Mouse (Mus musculus) liver, adult 2 months (tissue): ENCODE results near the gene Slc4a8. TPM values are rescaled to one million over a fixed set of nuclear protein-coding genes. Genes with fewer than 3 reads are reported as not detected.

ENCODE experiments used
- DNase-seq: peaks from one replicate; pipeline ENCODE4 v3.0.0-alpha.2; 2011; ENCODE audit warnings: low read depth, low spot score; ENCODE audit errors: extremely low read depth
- H3K27ac ChIP-seq: fragments of 200-500 bp; replicated peaks from 2 replicates; pipeline ENCODE4 v1.5.1; 2012; ENCODE audit warnings: low read depth, mild to moderate bottlenecking, control low read depth, inconsistent platforms, low read length; ENCODE audit not compliant: insufficient read depth
- H3K27me3 ChIP-seq: fragments of 200-500 bp; 2 replicates; pipeline ENCODE4 v1.6.1; 2012; ENCODE audit warnings: mild to moderate bottlenecking, moderate library complexity, low read length, inconsistent platforms; ENCODE audit not compliant: control insufficient read depth, insufficient read depth
- H3K36me3 ChIP-seq: fragments of 200-500 bp; 2 replicates; pipeline ENCODE4 v1.6.1; 2012; ENCODE audit warnings: low read length, inconsistent platforms; ENCODE audit not compliant: control insufficient read depth, insufficient read depth
- H3K4me1 ChIP-seq: fragments of 200-500 bp; 2 replicates; pipeline ENCODE4 v1.6.1; 2011; ENCODE audit warnings: low read length; ENCODE audit not compliant: control insufficient read depth, insufficient read depth
- H3K4me3 ChIP-seq: fragments of 200-500 bp; 2 replicates; pipeline ENCODE4 v1.5.1; 2011; ENCODE audit warnings: low read depth, mild to moderate bottlenecking, control low read depth, low read length, moderate library complexity; ENCODE audit not compliant: insufficient read depth
- H3K79me2 ChIP-seq: fragments of 200-500 bp; 2 replicates; pipeline ENCODE4 v1.6.1; 2012; ENCODE audit warnings: inconsistent platforms, mild to moderate bottlenecking, low read length, moderate library complexity; ENCODE audit not compliant: control insufficient read depth, insufficient read depth
- H3K9ac ChIP-seq: fragments of 200-500 bp; 2 replicates; pipeline ENCODE4 v1.6.1; 2012; ENCODE audit warnings: low read depth, mild to moderate bottlenecking, control low read depth, inconsistent platforms, low read length
- CTCF ChIP-seq: fragments of 200-500 bp; IDR thresholded peaks from 2 replicates; pipeline ENCODE4 v1.5.1; 2011; ENCODE audit warnings: low read depth, low read length, control low read depth
- POLR2A ChIP-seq: fragments of 200-500 bp; IDR thresholded peaks from 2 replicates; pipeline ENCODE4 v1.6.1; 2011; ENCODE audit warnings: low read length, control low read depth; ENCODE audit not compliant: insufficient read depth; ENCODE audit errors: extremely low read depth
- whole genome bisulfite sequencing: fragments of 180-500 bp; shearing (Covaris S2); methylation state at CpG from one replicate; pipeline ENCODE4 v1.1.7; 2018; 5-methylcytosine and 5-hydroxymethylcytosine counted together
- polyA plus RNA-seq: library from polyadenylated mRNA; depleted of rRNA; stranded (reverse); fragments of >200 nt; gene quantifications from 2 replicates; pipeline ENCODE4 v1.2.3, GENCODE M21; 2012
- total RNA-seq: library from RNA; depleted of rRNA; stranded (reverse); fragments of >200 nt; gene quantifications from 2 replicates; pipeline ENCODE4 v1.2.3, GENCODE M21; 2014

The Slc4a8 gene
- total and polyA plus RNA-seq, 2 experiments = 0.16 to 0.18 TPM

GRCm38 (mm10) chr15:100844336-100844735 lies 82.8 kb downstream of the Slc4a8 start:
- no peak overlapping the region for H3K27ac ChIP-seq

GRCm38 (mm10) chr15:100845049-100845879 lies 83.7 kb downstream of the Slc4a8 start:
- Histone ChIP-seq H3K9ac (no peak overlapping the region), H3K36me3 (no peaks in the 10 kb centered on the region), H3K27ac (no peak overlapping the region; the same call in 1 of the 2 replicates), H3K27me3 (peaks cover 6% of the 10 kb centered on the region), H3K4me1 (no peaks in the 10 kb centered on the region), H3K4me3 (no peak overlapping the region), H3K79me2 (no peaks in the 10 kb centered on the region)
- WGBS = 55% methylated on average over 26 of the region's 26 CpGs
- peak; percentile 7 for DNase-seq
- TF ChIP-seq CTCF = no peak
- TF ChIP-seq POLR2A = no peak

More at GRCm38 (mm10) chr15:100844336-100844735, 82.8 kb downstream of the Slc4a8 start:
- Histone ChIP-seq H3K4me1 (no peaks in the 10 kb centered on the region), H3K27me3 (peaks cover 3% of the 10 kb centered on the region; the same call in 1 of the 2 replicates), H3K36me3 (no peaks in the 10 kb centered on the region), H3K4me3 (no peak overlapping the region), H3K79me2 (no peaks in the 10 kb centered on the region), H3K9ac (no peak overlapping the region)
- 84% methylated on average over 7 of the region's 7 CpGs for WGBS
- no peak for DNase-seq
- TF ChIP-seq CTCF (no peak), POLR2A (no peak)

- H3K36me3 ChIP-seq = no peaks in the 10 kb centered on the region
- H3K79me2 ChIP-seq = no peaks in the 10 kb centered on the region
- H3K4me3 ChIP-seq = no peak overlapping the region
- no peak overlapping the region for H3K27ac ChIP-seq
- no peak overlapping the region for H3K9ac ChIP-seq
- 89% methylated on average over 6 of the region's 6 CpGs for WGBS
- TF ChIP-seq CTCF (no peak; the same call in 1 of the 2 replicates), POLR2A (no peak)
- no peaks in the 10 kb centered on the region for H3K4me1 ChIP-seq
- DNase-seq = no peak
- peaks cover 6% of the 10 kb centered on the region for H3K27me3 ChIP-seq
Measured at GRCm38 (mm10) chr15:100847193-100847592, 85.6 kb downstream of the Slc4a8 start.

- WGBS = 42% methylated on average over 3 of the region's 3 CpGs
- H3K79me2 ChIP-seq = no peaks in the 10 kb centered on the region
- H3K4me3 ChIP-seq = no peak overlapping the region
- no peaks in the 10 kb centered on the region for H3K4me1 ChIP-seq
- no peaks in the 10 kb centered on the region for H3K36me3 ChIP-seq
- peaks cover 3% of the 10 kb centered on the region; the same call in 1 of the 2 replicates for H3K27me3 ChIP-seq
- H3K9ac ChIP-seq = no peak overlapping the region
- DNase-seq = no peak
- no peak for TF ChIP-seq CTCF
- TF ChIP-seq POLR2A = no peak
- no peak overlapping the region for H3K27ac ChIP-seq
Measured at GRCm38 (mm10) chr15:100857586-100857985, 96.0 kb downstream of the Slc4a8 start.

- Histone ChIP-seq H3K36me3 (no peaks in the 10 kb centered on the region), H3K79me2 (no peaks in the 10 kb centered on the region), H3K27me3 (peaks cover 6% of the 10 kb centered on the region; the same call in 1 of the 2 replicates), H3K27ac (no peak overlapping the region), H3K9ac (no peak overlapping the region), H3K4me1 (no peaks in the 10 kb centered on the region), H3K4me3 (no peak overlapping the region)
- DNase-seq = no peak
- no peak for TF ChIP-seq POLR2A
- TF ChIP-seq CTCF = no peak
- WGBS = 29% methylated on average over 5 of the region's 5 CpGs
Measured at GRCm38 (mm10) chr15:100860856-100861255, 99.3 kb downstream of the Slc4a8 start.

- H3K79me2 ChIP-seq = no peaks in the 10 kb centered on the region
- DNase-seq = no peak
- H3K27me3 ChIP-seq = peaks cover 8% of the 10 kb centered on the region; the same call in 1 of the 2 replicates
- 49% methylated on average over 3 of the region's 3 CpGs for WGBS
- H3K9ac ChIP-seq = no peak overlapping the region
- no peaks in the 10 kb centered on the region for H3K36me3 ChIP-seq
- no peak overlapping the region for H3K4me3 ChIP-seq
- no peaks in the 10 kb centered on the region for H3K4me1 ChIP-seq
- H3K27ac ChIP-seq = no peak overlapping the region
- TF ChIP-seq POLR2A (no peak), CTCF (no peak)
Measured at GRCm38 (mm10) chr15:100865556-100865955, 104.0 kb downstream of the Slc4a8 start.
